7 mouse cellular contexts compared by ENCODE assay signal in the genomic region with DNA sequence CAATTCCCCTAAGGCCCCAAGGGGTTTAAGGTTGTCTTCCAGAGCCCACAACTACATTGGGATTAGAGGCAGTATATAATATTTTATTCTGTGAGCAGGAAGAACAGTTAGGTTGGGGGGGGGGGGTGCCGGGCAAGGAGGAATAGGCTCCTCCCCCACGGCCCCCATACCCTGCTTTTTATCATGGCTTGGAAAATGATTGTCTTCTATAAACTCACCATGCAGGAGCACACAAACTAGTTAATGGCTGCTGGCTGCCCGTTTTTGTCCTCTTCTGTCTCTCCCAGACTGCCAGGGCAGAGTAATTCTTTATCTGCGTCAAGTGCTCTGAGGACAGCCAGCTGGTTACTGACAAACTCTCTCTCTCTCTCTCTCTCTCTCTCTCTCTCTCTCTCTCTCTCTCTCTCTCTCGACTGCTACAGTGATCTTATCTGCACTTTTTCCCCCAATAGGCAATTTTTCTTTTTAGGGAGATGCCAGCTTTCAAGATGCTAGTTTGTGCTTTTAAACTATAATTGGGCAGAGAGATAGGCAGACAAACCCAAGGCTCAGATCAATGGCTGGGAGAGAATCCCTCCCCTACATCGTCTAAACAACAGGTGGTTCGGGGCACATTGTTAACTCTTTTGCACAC. TPM values are rescaled to one million over a fixed set of nuclear protein-coding genes. Genes with fewer than 3 reads are reported as not detected.
DNase-seq lines count a peak whose midpoint lies in the region; ATAC-seq and TF ChIP-seq lines count a peak whose summit lies in the region.

No protein-coding gene starts in this region.

- peak overlapping the region; percentile 87 for H3K9ac ChIP-seq in heart, embryonic 15.5 days
- H3K9ac ChIP-seq in liver, embryonic 15.5 days, result peak overlapping the region; percentile 93

- WGBS in heart, embryonic 15.5 days, result 10% methylated on average over 7 of the region's 7 CpGs
- WGBS in liver, embryonic 15.5 days (ENCODE audit: insufficient replicate concordance), result 6% methylated on average over 7 of the region's 7 CpGs

- peak overlapping the region; percentile 91 for H3K4me3 ChIP-seq in E14TG2a.4 (replicated peaks; ENCODE audit: low read length)
- H3K4me3 ChIP-seq in heart, embryonic 15.5 days, result peak overlapping the region; percentile 95
- H3K4me3 ChIP-seq in liver, embryonic 15.5 days (replicated peaks), result peak overlapping the region; percentile 87

- peak; percentile 41 for DNase-seq in MN1 (ENCODE audit: low spot score)
- DNase-seq in urinary bladder, postnatal 25 days (ENCODE audit: low spot score), result no peak
- no peak for DNase-seq in layer of hippocampus, adult 9-11 months
- no peak for DNase-seq in adrenal gland, postnatal 14 days

- ATAC-seq in heart, embryonic 15.5 days (replicated peaks; ENCODE audit: insufficient number of reproducible peaks, insufficient read depth, low FRiP score, low read depth), result no peak
- ATAC-seq in liver, embryonic 15.5 days (ENCODE audit: insufficient read depth), result no peak

- no peaks in the 10 kb centered on the region for H3K9me3 ChIP-seq in E14TG2a.4 (ENCODE audit: low read length)
- H3K9me3 ChIP-seq in heart, embryonic 15.5 days (replicated peaks), result no peaks in the 10 kb centered on the region
- H3K9me3 ChIP-seq in liver, embryonic 15.5 days (replicated peaks), result no peaks in the 10 kb centered on the region

- TF ChIP-seq CTCF in E14TG2a.4 (conservative IDR thresholded peaks at IDR 0.05; ENCODE audit: low read length), result no peak

- peaks cover 15% of the 10 kb centered on the region for H3K4me1 ChIP-seq in E14TG2a.4 (replicated peaks; ENCODE audit: low read depth, low read length)
- peaks cover 27% of the 10 kb centered on the region for H3K4me1 ChIP-seq in heart, embryonic 15.5 days (replicated peaks)
- peaks cover 49% of the 10 kb centered on the region for H3K4me1 ChIP-seq in liver, embryonic 15.5 days (replicated peaks)

- peaks cover 56% of the 10 kb centered on the region for H3K27me3 ChIP-seq in E14TG2a.4 (ENCODE audit: insufficient read depth, low read length)
- no peaks in the 10 kb centered on the region for H3K27me3 ChIP-seq in heart, embryonic 15.5 days
- H3K27me3 ChIP-seq in liver, embryonic 15.5 days, result peaks cover 10% of the 10 kb centered on the region

- H3K36me3 ChIP-seq in E14TG2a.4 (ENCODE audit: insufficient read depth, low read length), result no peaks in the 10 kb centered on the region
- no peaks in the 10 kb centered on the region for H3K36me3 ChIP-seq in heart, embryonic 15.5 days
- 0 out of 2 replicates have a peak, but pooled peaks cover 3% of the 10 kb centered on the region for H3K36me3 ChIP-seq in liver, embryonic 15.5 days (replicated peaks)

- peak overlapping the region; percentile 81 for H3K4me2 ChIP-seq in heart, embryonic 15.5 days
- H3K4me2 ChIP-seq in liver, embryonic 15.5 days, result peak overlapping the region; percentile 98

- H3K27ac ChIP-seq in heart, embryonic 15.5 days, result peak overlapping the region; percentile 99
- peak overlapping the region; percentile 87 for H3K27ac ChIP-seq in liver, embryonic 15.5 days (replicated peaks)

RNA-seq across cellular contexts. Expression of gene Lrrc8c, which starts 1.1 kb away (rescaled TPM):
- polyA plus RNA-seq in heart, embryonic 15.5 days (2015; fragmentation: Nextera tagmentation; extraction: Ambion mirVana), result 20.8 and 25.2 TPM in 2 replicates
- 15.2 and 15.5 TPM in 2 replicates for polyA plus RNA-seq in liver, embryonic 15.5 days (2015; fragmentation: Nextera tagmentation; extraction: Ambion mirVana)
- 31.1 and 33.7 TPM in 2 replicates for total RNA-seq in adrenal gland, postnatal 14 days (2021)
